Mouse (Mus musculus): ENCODE measurements at regions not wholly inside any gene's neighbourhood (a gene's known extent, or its start where the extent isn't known, plus 50 kb on each side); places are given as distances from the start of the nearest gene placed in this dataset.
A peak's percentile ranks its signal among the peaks of the same experiment; 100 is the strongest.

GRCm38 (mm10) chr2:149555209-149555608 lies 150.4 kb downstream of the Cst10 start:
- DNase-seq (ENCODE audit: low spot score) (no peak), ATAC-seq (replicated peaks; ENCODE audit: insufficient number of reproducible peaks, low FRiP score, low TSS enrichment, low read depth) (no peak)
- Histone ChIP-seq H3K27ac (replicated peaks; ENCODE audit: low read depth, low read length) (no peak overlapping the region), H3K4me2 (ENCODE audit: low read depth, low read length) (no peak overlapping the region), H3K9ac (replicated peaks; ENCODE audit: low read length) (no peak overlapping the region), H3K4me1 (ENCODE audit: control insufficient read depth, insufficient read depth, low read length) (no peaks in the 10 kb centered on the region), H3K9me3 (replicated peaks; ENCODE audit: control insufficient read depth, low read length) (no peaks in the 10 kb centered on the region), H3K36me3 (replicated peaks; ENCODE audit: control insufficient read depth, insufficient read depth, low read depth, low read length) (no peaks in the 10 kb centered on the region), H3K4me3 (ENCODE audit: low read depth, low read length) (no peak overlapping the region), H3K27me3 (ENCODE audit: control insufficient read depth, insufficient read depth, low read length) (no peaks in the 10 kb centered on the region)

GRCm38 (mm10) chr2:149573773-149574172 lies 168.9 kb downstream of the Cst10 start:
- 57% methylated on average over 1 of the region's 1 CpGs for WGBS
- ATAC-seq (replicated peaks; ENCODE audit: insufficient number of reproducible peaks, low FRiP score, low TSS enrichment, low read depth) (0 out of 2 replicates have a peak, but pooled peaks have one; percentile 29), DNase-seq (ENCODE audit: low spot score) (no peak)
- no peaks in the 10 kb centered on the region for H3K4me1 ChIP-seq (ENCODE audit: control insufficient read depth, insufficient read depth, low read length)
- H3K4me2 ChIP-seq (ENCODE audit: low read depth, low read length): no peak overlapping the region
- H3K27ac ChIP-seq (replicated peaks; ENCODE audit: low read depth, low read length): no peak overlapping the region
- no peak overlapping the region for H3K9ac ChIP-seq (replicated peaks; ENCODE audit: low read length)
- no peaks in the 10 kb centered on the region for H3K27me3 ChIP-seq (ENCODE audit: control insufficient read depth, insufficient read depth, low read length)
- no peaks in the 10 kb centered on the region for H3K9me3 ChIP-seq (replicated peaks; ENCODE audit: control insufficient read depth, low read length)
- H3K4me3 ChIP-seq (ENCODE audit: low read depth, low read length): no peak overlapping the region
- H3K36me3 ChIP-seq (replicated peaks; ENCODE audit: control insufficient read depth, insufficient read depth, low read depth, low read length): no peaks in the 10 kb centered on the region

GRCm38 (mm10) chr2:149602581-149602980 lies 197.7 kb downstream of the Cst10 start:
- H3K9me3 ChIP-seq (replicated peaks; ENCODE audit: control insufficient read depth, low read length): no peaks in the 10 kb centered on the region
- H3K9ac ChIP-seq (replicated peaks; ENCODE audit: low read length): no peak overlapping the region
- H3K4me2 ChIP-seq (ENCODE audit: low read depth, low read length): no peak overlapping the region
- ATAC-seq (replicated peaks; ENCODE audit: insufficient number of reproducible peaks, low FRiP score, low TSS enrichment, low read depth) (no peak), DNase-seq (ENCODE audit: low spot score) (no peak)
- H3K27ac ChIP-seq (replicated peaks; ENCODE audit: low read depth, low read length): no peak overlapping the region
- no peaks in the 10 kb centered on the region for H3K36me3 ChIP-seq (replicated peaks; ENCODE audit: control insufficient read depth, insufficient read depth, low read depth, low read length)
- WGBS: 76% methylated on average over 2 of the region's 2 CpGs
- H3K27me3 ChIP-seq (ENCODE audit: control insufficient read depth, insufficient read depth, low read length): no peaks in the 10 kb centered on the region
- H3K4me3 ChIP-seq (ENCODE audit: low read depth, low read length): no peak overlapping the region
- no peaks in the 10 kb centered on the region for H3K4me1 ChIP-seq (ENCODE audit: control insufficient read depth, insufficient read depth, low read length)

GRCm38 (mm10) chr2:149613381-149613780 lies 208.5 kb downstream of the Cst10 start:
- no peaks in the 10 kb centered on the region for H3K27me3 ChIP-seq (ENCODE audit: control insufficient read depth, insufficient read depth, low read length)
- H3K4me1 ChIP-seq (ENCODE audit: control insufficient read depth, insufficient read depth, low read length): no peaks in the 10 kb centered on the region
- H3K4me2 ChIP-seq (ENCODE audit: low read depth, low read length): no peak overlapping the region
- H3K9me3 ChIP-seq (replicated peaks; ENCODE audit: control insufficient read depth, low read length): no peaks in the 10 kb centered on the region
- 82% methylated on average over 3 of the region's 3 CpGs for WGBS
- ATAC-seq (replicated peaks; ENCODE audit: insufficient number of reproducible peaks, low FRiP score, low TSS enrichment, low read depth) (no peak), DNase-seq (ENCODE audit: low spot score) (no peak)
- H3K27ac ChIP-seq (replicated peaks; ENCODE audit: low read depth, low read length): no peak overlapping the region
- no peak overlapping the region for H3K9ac ChIP-seq (replicated peaks; ENCODE audit: low read length)
- H3K36me3 ChIP-seq (replicated peaks; ENCODE audit: control insufficient read depth, insufficient read depth, low read depth, low read length): no peaks in the 10 kb centered on the region
- no peak overlapping the region for H3K4me3 ChIP-seq (ENCODE audit: low read depth, low read length)

- Histone ChIP-seq H3K4me2 (ENCODE audit: low read depth, low read length) (no peak overlapping the region), H3K27ac (replicated peaks; ENCODE audit: low read depth, low read length) (no peak overlapping the region), H3K9ac (replicated peaks; ENCODE audit: low read length) (no peak overlapping the region), H3K9me3 (replicated peaks; ENCODE audit: control insufficient read depth, low read length) (no peaks in the 10 kb centered on the region), H3K4me3 (ENCODE audit: low read depth, low read length) (no peak overlapping the region), H3K4me1 (ENCODE audit: control insufficient read depth, insufficient read depth, low read length) (no peaks in the 10 kb centered on the region), H3K27me3 (ENCODE audit: control insufficient read depth, insufficient read depth, low read length) (no peaks in the 10 kb centered on the region), H3K36me3 (replicated peaks; ENCODE audit: control insufficient read depth, insufficient read depth, low read depth, low read length) (no peaks in the 10 kb centered on the region)
- DNase-seq (ENCODE audit: low spot score): no peak
- ATAC-seq (replicated peaks; ENCODE audit: insufficient number of reproducible peaks, low FRiP score, low TSS enrichment, low read depth): no peak
- WGBS: 82% methylated on average over 2 of the region's 2 CpGs
Observed at GRCm38 (mm10) chr2:149614078-149614939, 209.5 kb downstream of the Cst10 start.

- Histone ChIP-seq H3K4me1 (ENCODE audit: control insufficient read depth, insufficient read depth, low read length) (no peaks in the 10 kb centered on the region), H3K36me3 (replicated peaks; ENCODE audit: control insufficient read depth, insufficient read depth, low read depth, low read length) (no peaks in the 10 kb centered on the region), H3K4me3 (ENCODE audit: low read depth, low read length) (no peak overlapping the region), H3K27ac (replicated peaks; ENCODE audit: low read depth, low read length) (no peak overlapping the region), H3K4me2 (ENCODE audit: low read depth, low read length) (no peak overlapping the region), H3K27me3 (ENCODE audit: control insufficient read depth, insufficient read depth, low read length) (no peaks in the 10 kb centered on the region), H3K9me3 (replicated peaks; ENCODE audit: control insufficient read depth, low read length) (no peaks in the 10 kb centered on the region), H3K9ac (replicated peaks; ENCODE audit: low read length) (no peak overlapping the region)
- WGBS: 65% methylated on average over 1 of the region's 1 CpGs
- DNase-seq (ENCODE audit: low spot score) (no peak), ATAC-seq (replicated peaks; ENCODE audit: insufficient number of reproducible peaks, low FRiP score, low TSS enrichment, low read depth) (no peak)
Observed at GRCm38 (mm10) chr2:149625626-149626025, 203.4 kb upstream of the Syndig1 start.

- DNase-seq (ENCODE audit: low spot score): peak; percentile 63
- Histone ChIP-seq H3K4me3 (ENCODE audit: low read depth, low read length) (no peak overlapping the region), H3K4me2 (ENCODE audit: low read depth, low read length) (no peak overlapping the region), H3K4me1 (ENCODE audit: control insufficient read depth, insufficient read depth, low read length) (no peaks in the 10 kb centered on the region), H3K27me3 (ENCODE audit: control insufficient read depth, insufficient read depth, low read length) (no peaks in the 10 kb centered on the region), H3K9me3 (replicated peaks; ENCODE audit: control insufficient read depth, low read length) (no peaks in the 10 kb centered on the region), H3K36me3 (replicated peaks; ENCODE audit: control insufficient read depth, insufficient read depth, low read depth, low read length) (no peaks in the 10 kb centered on the region), H3K27ac (replicated peaks; ENCODE audit: low read depth, low read length) (no peak overlapping the region), H3K9ac (replicated peaks; ENCODE audit: low read length) (no peak overlapping the region)
- 83% methylated on average over 3 of the region's 3 CpGs for WGBS
- ATAC-seq (replicated peaks; ENCODE audit: insufficient number of reproducible peaks, low FRiP score, low TSS enrichment, low read depth): no peak
Observed at GRCm38 (mm10) chr2:149641207-149641606, 187.8 kb upstream of the Syndig1 start.

- Histone ChIP-seq H3K4me1 (ENCODE audit: control insufficient read depth, insufficient read depth, low read length) (no peaks in the 10 kb centered on the region), H3K27me3 (ENCODE audit: control insufficient read depth, insufficient read depth, low read length) (no peaks in the 10 kb centered on the region), H3K4me2 (ENCODE audit: low read depth, low read length) (no peak overlapping the region), H3K27ac (replicated peaks; ENCODE audit: low read depth, low read length) (no peak overlapping the region), H3K9ac (replicated peaks; ENCODE audit: low read length) (no peak overlapping the region), H3K4me3 (ENCODE audit: low read depth, low read length) (no peak overlapping the region), H3K9me3 (replicated peaks; ENCODE audit: control insufficient read depth, low read length) (no peaks in the 10 kb centered on the region), H3K36me3 (replicated peaks; ENCODE audit: control insufficient read depth, insufficient read depth, low read depth, low read length) (no peaks in the 10 kb centered on the region)
- 46% methylated on average over 2 of the region's 2 CpGs for WGBS
- ATAC-seq (replicated peaks; ENCODE audit: insufficient number of reproducible peaks, low FRiP score, low TSS enrichment, low read depth) (no peak), DNase-seq (ENCODE audit: low spot score) (no peak)
Observed at GRCm38 (mm10) chr2:149651829-149652228, 177.2 kb upstream of the Syndig1 start.
